Mouse (Mus musculus): ENCODE results near the gene Pglyrp1. TPM values are rescaled to one million over a fixed set of nuclear protein-coding genes. Genes with fewer than 3 reads are reported as not detected.
"Not testable (repeated sequence)": the region's sequence is repeated elsewhere in the genome, so short reads cannot be mapped to it uniquely, and the experiment has no call there.

The Pglyrp1 gene
- total RNA-seq (2014; rRNA removed) (17.3 and 18.2 TPM in 2 replicates), polyA plus RNA-seq (2015; fragmentation: Nextera tagmentation; extraction: Ambion mirVana) (26.8 and 27.1 TPM in 2 replicates)

GRCm38 (mm10) chr7:18871031-18871430 is at the start of gene Pglyrp1:
Gene Pglyrp1, plus strand, starts transcription at chr7:18871331.
- H3K4me2 ChIP-seq (ENCODE audit: low read depth, low read length, poor library complexity, severe bottlenecking); H3K4me3 ChIP-seq (ENCODE audit: low read depth, low read length); H3K4me1 ChIP-seq (ENCODE audit: insufficient read depth, low read length); H3K9ac ChIP-seq (replicated peaks; ENCODE audit: low read length, poor library complexity, severe bottlenecking); DNase-seq (ENCODE audit: low spot score); H3K27me3 ChIP-seq (ENCODE audit: insufficient read depth, low read length); H3K27ac ChIP-seq (ENCODE audit: low read depth, low read length); H3K36me3 ChIP-seq (ENCODE audit: insufficient read depth, low read length); H3K9me3 ChIP-seq (ENCODE audit: low read length); ATAC-seq (ENCODE audit: low FRiP score): not testable (repeated sequence)
- no CpG with 5 or more reads among the region's 8 CpGs for WGBS

- no peak within 1 kb of the TSS for H3K4me2 ChIP-seq (ENCODE audit: low read depth, low read length, poor library complexity, severe bottlenecking)
- H3K9me3 ChIP-seq (ENCODE audit: low read length): no peaks in the 10 kb centered on the region
- no peak within 1 kb of the TSS for H3K9ac ChIP-seq (replicated peaks; ENCODE audit: low read length, poor library complexity, severe bottlenecking)
- no peaks in the 10 kb centered on the region for H3K36me3 ChIP-seq (ENCODE audit: insufficient read depth, low read length)
- DNase-seq (ENCODE audit: low spot score) (no peak), ATAC-seq (ENCODE audit: low FRiP score) (no peak)
- WGBS: 80% methylated on average over 3 of the region's 3 CpGs
- no peaks in the 10 kb centered on the region for H3K4me1 ChIP-seq (ENCODE audit: insufficient read depth, low read length)
- no peak within 1 kb of the TSS for H3K27ac ChIP-seq (ENCODE audit: low read depth, low read length)
- H3K27me3 ChIP-seq (ENCODE audit: insufficient read depth, low read length): no peaks in the 10 kb centered on the region
- H3K4me3 ChIP-seq (ENCODE audit: low read depth, low read length): no peak within 1 kb of the TSS
- TF ChIP-seq CTCF (IDR thresholded peaks at IDR 0.05): no peak
These were observed 49.6 kb upstream of the Pglyrp1 start, which contains the start of gene Psg17 for GRCm38 (mm10) chr7:18821507-18821906. Gene Psg17, minus strand, starts transcription at chr7:18821607.

GRCm38 (mm10) chr7:18827792-18828546 is 43.2 kb upstream of the Pglyrp1 start:
- Histone ChIP-seq H3K27ac (ENCODE audit: low read depth, low read length) (no peak overlapping the region), H3K4me2 (ENCODE audit: low read depth, low read length, poor library complexity, severe bottlenecking) (no peak overlapping the region), H3K4me1 (ENCODE audit: insufficient read depth, low read length) (no peaks in the 10 kb centered on the region), H3K9me3 (ENCODE audit: low read length) (no peaks in the 10 kb centered on the region), H3K27me3 (ENCODE audit: insufficient read depth, low read length) (no peaks in the 10 kb centered on the region), H3K36me3 (ENCODE audit: insufficient read depth, low read length) (no peaks in the 10 kb centered on the region), H3K9ac (replicated peaks; ENCODE audit: low read length, poor library complexity, severe bottlenecking) (no peak overlapping the region), H3K4me3 (ENCODE audit: low read depth, low read length) (no peak overlapping the region)
- no peak for TF ChIP-seq CTCF (IDR thresholded peaks at IDR 0.05)
- ATAC-seq (ENCODE audit: low FRiP score): no peak
- DNase-seq (ENCODE audit: low spot score): no peak
- 64% methylated on average over 26 of the region's 26 CpGs for WGBS

- peak; percentile 56 for TF ChIP-seq CTCF (IDR thresholded peaks at IDR 0.05)
- Histone ChIP-seq H3K4me1 (ENCODE audit: insufficient read depth, low read length) (no peaks in the 10 kb centered on the region), H3K27ac (ENCODE audit: low read depth, low read length) (no peak overlapping the region), H3K9me3 (ENCODE audit: low read length) (no peaks in the 10 kb centered on the region), H3K36me3 (ENCODE audit: insufficient read depth, low read length) (no peaks in the 10 kb centered on the region), H3K4me3 (ENCODE audit: low read depth, low read length) (no peak overlapping the region), H3K27me3 (ENCODE audit: insufficient read depth, low read length) (no peaks in the 10 kb centered on the region), H3K9ac (replicated peaks; ENCODE audit: low read length, poor library complexity, severe bottlenecking) (no peak overlapping the region), H3K4me2 (ENCODE audit: low read depth, low read length, poor library complexity, severe bottlenecking) (no peak overlapping the region)
- DNase-seq (ENCODE audit: low spot score) (peak; percentile 41), ATAC-seq (ENCODE audit: low FRiP score) (no peak)
- WGBS: 62% methylated on average over 9 of the region's 9 CpGs
These were observed 42.5 kb upstream of the Pglyrp1 start for GRCm38 (mm10) chr7:18828592-18828991.

- no peak for ATAC-seq (ENCODE audit: low FRiP score)
- no peak for TF ChIP-seq CTCF (IDR thresholded peaks at IDR 0.05)
- no peaks in the 10 kb centered on the region for H3K9me3 ChIP-seq (ENCODE audit: low read length)
- no peaks in the 10 kb centered on the region for H3K27me3 ChIP-seq (ENCODE audit: insufficient read depth, low read length)
- no peaks in the 10 kb centered on the region for H3K4me1 ChIP-seq (ENCODE audit: insufficient read depth, low read length)
- no peak overlapping the region for H3K9ac ChIP-seq (replicated peaks; ENCODE audit: low read length, poor library complexity, severe bottlenecking)
- no peak overlapping the region for H3K27ac ChIP-seq (ENCODE audit: low read depth, low read length)
- H3K36me3 ChIP-seq (ENCODE audit: insufficient read depth, low read length): no peaks in the 10 kb centered on the region
- WGBS: 70% methylated on average over 7 of the region's 7 CpGs
- no peak overlapping the region for H3K4me2 ChIP-seq (ENCODE audit: low read depth, low read length, poor library complexity, severe bottlenecking)
- DNase-seq (ENCODE audit: low spot score): no peak
- no peak overlapping the region for H3K4me3 ChIP-seq (ENCODE audit: low read depth, low read length)
These were observed 41.6 kb upstream of the Pglyrp1 start for GRCm38 (mm10) chr7:18829545-18829944.

- 51% methylated on average over 13 of the region's 13 CpGs for WGBS
- DNase-seq (ENCODE audit: low spot score): no peak
- Histone ChIP-seq H3K36me3 (ENCODE audit: insufficient read depth, low read length) (no peaks in the 10 kb centered on the region), H3K27ac (ENCODE audit: low read depth, low read length) (no peak overlapping the region), H3K4me2 (ENCODE audit: low read depth, low read length, poor library complexity, severe bottlenecking) (no peak overlapping the region), H3K9me3 (ENCODE audit: low read length) (no peaks in the 10 kb centered on the region), H3K4me3 (ENCODE audit: low read depth, low read length) (no peak overlapping the region), H3K4me1 (ENCODE audit: insufficient read depth, low read length) (no peaks in the 10 kb centered on the region), H3K9ac (replicated peaks; ENCODE audit: low read length, poor library complexity, severe bottlenecking) (no peak overlapping the region), H3K27me3 (ENCODE audit: insufficient read depth, low read length) (no peaks in the 10 kb centered on the region)
- no peak for TF ChIP-seq CTCF (IDR thresholded peaks at IDR 0.05)
- ATAC-seq (ENCODE audit: low FRiP score): no peak
These were observed 38.8 kb upstream of the Pglyrp1 start for GRCm38 (mm10) chr7:18832298-18832697.
